Mouse (Mus musculus) NIH3T3 (cell line): ENCODE data around the gene Vax2.

Source experiments
- DNase-seq: peaks from one replicate; pipeline ENCODE4 v3.0.0-alpha.2; 2012; ENCODE audit warnings: low read depth

Gene Vax2

GRCm38 (mm10) chr6:83711725-83712475, 836 bp downstream of the Vax2 start:
- DNase-seq: no peak

GRCm38 (mm10) chr6:83713271-83714136, 2.4 kb downstream of the Vax2 start:
- DNase-seq: no peak

GRCm38 (mm10) chr6:83714221-83715123, 3.4 kb downstream of the Vax2 start:
- no peak for DNase-seq

DNA sequence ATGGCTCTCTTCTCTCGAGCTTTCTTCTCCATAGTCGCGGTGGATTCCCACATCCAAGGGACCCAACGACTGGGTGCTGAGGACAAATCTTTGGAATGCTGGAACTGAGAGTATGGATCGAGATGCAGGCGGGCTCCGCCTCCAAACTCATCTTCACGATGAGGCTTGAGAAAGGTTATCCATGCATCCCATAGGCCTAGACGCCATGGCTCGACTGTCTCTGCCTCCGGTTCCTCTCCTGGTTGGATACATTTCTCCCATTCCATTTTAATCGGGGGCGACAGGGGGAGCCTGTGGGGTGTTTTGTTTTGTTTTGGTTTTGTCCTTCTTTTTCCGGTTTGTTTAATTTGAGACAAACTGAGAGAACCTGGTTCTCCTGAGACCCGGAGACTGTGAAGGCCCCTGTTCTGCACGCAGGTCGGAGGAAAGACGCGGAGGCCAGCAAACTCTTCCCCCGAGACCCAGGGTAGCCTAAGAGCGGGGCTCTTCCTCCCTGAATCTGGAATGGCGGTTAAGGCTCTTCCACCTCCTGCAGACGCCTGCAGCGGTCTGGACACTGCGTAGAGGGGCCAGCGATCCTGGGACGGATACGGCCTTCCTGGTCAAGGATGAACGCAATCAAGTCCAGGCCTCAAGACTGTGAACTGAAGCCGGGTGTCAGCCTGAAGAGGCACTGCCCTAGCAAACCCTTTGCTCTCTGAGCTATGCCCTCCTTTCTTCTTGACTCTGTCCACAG, 4.6 kb downstream of the Vax2 start:
- DNase-seq: no peak

DNA sequence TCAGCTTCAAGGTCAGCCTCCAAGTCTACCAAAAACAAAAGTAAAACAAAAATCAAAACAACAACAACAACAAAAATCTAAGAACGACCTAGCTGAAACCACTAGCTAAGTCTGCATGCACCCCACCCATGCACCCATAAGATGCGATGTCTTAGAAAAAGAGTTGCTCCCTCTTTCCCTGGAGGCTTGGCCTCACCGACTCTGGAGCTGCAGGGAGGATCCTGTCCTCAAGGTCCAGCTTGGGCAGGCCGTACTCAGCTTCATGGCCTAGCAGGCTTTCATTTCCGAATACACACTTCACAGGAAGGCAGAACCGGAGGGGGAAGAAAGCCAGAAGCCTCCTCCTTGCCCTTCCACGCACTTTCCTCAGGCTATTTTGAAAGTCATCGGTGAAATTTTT, 6.0 kb downstream of the Vax2 start:
- DNase-seq: no peak

DNA sequence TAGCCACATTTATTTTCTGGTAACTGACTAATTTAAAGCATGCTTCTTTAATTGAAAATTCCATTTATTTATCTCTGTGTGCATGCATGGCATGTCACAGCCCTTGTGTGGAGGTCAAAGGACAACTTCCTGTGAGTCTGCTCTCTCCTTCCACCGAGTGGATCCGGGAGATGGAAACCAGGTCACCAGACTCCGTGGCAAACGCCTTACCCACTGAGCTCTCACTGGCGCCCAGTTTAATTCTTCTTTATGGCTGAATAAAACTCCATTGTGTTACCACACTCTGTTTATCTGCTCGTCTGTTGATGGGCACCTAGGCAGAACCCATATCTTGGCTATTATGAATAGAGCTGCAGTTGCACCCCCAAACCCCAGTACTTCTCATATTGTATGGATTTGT, 11.5 kb downstream of the Vax2 start:
- no peak for DNase-seq

DNA sequence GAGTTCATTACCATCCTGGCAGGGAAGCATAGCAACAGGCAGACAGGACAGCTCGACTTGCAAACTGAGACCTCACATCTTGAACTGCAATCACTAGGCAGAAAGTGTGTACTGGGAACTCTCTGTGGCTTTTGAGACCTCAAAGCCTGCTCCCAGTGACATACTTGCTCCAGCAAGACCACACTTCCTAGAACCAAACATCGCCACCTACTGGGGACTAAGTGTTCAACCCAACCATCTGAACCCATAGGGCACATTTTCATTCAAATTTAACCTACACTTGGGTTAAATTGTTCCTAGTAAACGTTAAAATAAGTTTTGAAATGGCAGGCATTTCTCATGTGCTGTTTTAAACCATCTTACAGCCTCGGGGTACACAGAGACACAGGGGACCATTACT, 16.1 kb downstream of the Vax2 start:
- peak; percentile 33 for DNase-seq

DNA sequence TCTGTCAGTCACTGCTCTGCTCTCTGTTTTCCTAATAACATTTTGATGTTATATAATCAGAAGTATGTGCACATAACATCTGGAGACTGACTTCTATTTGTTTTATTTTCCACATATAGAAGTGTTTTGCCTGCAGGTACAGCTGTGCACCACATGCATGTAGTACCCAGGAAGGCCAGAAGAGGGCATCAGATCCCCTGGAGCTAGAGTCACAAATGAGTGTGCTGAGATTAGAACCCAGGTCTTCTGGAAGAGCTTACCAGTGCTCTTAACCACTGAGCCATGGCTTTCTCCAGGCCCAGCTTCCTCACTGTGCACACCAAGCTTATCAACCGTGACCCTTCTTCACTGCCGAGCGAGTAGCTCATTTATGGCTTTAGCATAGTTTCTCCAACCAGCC, 17.4 kb downstream of the Vax2 start:
- DNase-seq: peak; percentile 59

DNA sequence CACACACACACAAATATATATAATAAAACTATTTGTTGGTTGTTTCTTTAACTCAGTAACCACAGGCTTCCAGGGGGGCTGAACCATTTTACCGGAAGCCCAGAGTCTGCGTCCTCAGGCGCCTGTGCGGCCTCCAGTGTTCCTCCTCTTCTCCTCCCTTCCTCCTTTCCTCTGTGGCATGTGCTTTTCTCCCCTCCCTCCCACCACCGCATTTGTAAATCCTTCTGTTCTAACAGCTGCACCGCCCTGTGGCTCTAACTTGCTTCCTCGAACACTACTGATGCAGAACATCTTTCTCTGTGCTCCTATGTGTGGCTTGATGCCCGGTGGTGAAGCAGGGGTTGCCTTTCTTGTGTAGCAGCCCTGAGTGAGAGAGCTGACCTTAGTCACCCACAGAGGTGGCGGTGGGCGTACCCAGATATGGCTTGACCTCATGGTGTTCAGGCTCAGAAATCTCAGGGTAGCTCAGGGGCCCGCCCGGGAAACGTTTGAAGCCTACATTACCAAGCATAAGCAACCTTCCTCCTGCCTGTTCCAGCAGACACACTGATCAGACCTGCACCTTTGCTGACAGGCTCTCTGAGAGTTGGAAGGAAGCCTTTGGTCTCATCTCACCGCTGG, 18.4 kb downstream of the Vax2 start:
- DNase-seq: no peak

GRCm38 (mm10) chr6:83731128-83731527, 20.1 kb downstream of the Vax2 start:
- peak; percentile 87 for DNase-seq

DNA sequence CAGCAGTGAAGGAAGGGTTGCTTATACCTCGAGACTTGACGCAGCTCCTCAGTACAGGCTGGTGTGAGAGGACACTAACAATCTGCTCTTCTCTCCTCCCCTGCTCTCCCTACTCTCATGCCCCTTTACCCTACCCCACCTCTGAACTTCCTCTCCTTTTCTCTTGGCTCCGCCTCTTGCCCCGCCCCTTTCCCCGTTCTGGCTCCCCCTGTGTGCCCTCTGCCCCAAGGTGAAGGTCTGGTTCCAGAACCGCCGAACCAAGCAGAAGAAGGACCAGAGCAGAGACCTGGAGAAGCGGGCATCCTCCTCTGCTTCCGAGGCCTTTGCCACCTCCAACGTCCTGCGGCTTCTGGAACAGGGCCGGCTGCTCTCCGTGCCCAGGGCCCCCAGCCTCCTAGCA, 26.2 kb downstream of the Vax2 start:
- no peak for DNase-seq

DNA sequence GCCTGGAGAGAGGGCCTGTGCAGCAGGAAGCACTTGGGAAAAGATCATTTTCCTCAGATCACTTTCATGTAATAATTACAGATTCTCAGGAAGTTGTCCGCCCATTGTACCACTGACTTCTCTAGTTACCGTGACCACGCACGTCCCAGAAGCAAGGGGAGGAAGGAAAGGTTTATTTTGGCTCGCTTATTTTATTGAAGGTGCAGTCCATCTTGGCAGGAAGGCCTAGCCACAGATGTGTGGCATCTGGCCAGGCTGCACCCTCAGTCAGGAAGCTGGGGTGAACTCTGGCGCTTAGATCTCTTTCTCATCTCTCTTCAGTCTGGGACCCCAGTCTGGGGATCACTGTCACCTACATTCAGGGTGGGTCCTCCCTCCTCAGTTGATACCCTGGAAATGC, 27.5 kb downstream of the Vax2 start:
- no peak for DNase-seq

DNA sequence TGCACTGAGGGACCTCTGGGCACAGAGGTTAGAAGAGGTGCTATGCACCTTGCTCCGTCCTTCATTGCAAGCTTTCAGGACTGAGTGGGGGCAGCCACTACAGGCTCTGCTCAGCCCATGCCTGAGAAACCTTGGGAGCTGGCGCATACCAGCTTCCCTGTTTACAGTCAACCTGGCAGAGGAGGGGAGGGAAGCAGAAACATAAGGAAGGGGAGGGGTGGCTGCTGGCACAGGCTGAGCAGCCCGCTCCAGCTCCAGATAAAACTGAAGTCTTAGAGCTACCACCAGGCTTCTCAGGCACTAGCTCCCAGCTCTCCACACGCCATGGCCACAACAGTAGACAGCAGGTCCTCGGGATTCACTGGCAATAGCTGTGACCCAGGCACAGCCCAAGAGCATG, 31.7 kb downstream of the Vax2 start, which contains the start of gene Atp6v1b1:
Atp6v1b1 (plus strand) TSS at position 230 of the 400 bp plus-strand sequence.
- DNase-seq: no peak

DNA sequence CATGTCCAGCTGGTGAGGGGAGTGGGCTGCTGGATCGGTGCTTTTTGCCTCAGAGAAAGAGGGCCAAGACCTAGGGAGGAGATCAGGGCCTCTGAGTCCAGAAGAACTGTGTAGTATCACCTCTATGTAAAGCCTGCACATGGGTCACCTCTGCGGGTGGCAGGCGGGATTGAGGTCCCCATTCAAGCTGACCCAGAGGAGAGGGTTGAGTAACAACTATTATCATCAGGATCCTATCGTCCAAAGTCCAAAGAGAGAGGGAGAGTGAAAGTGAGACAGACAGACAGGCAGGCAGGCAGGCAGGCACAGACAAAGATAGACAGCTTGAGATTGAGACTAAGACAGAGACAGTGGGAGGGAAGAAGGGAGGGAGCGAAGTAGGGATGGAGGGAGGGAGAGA, 32.1 kb downstream of the Vax2 start:
- no peak for DNase-seq

GRCm38 (mm10) chr6:83744126-83744525, 33.1 kb downstream of the Vax2 start:
- no peak for DNase-seq

DNA sequence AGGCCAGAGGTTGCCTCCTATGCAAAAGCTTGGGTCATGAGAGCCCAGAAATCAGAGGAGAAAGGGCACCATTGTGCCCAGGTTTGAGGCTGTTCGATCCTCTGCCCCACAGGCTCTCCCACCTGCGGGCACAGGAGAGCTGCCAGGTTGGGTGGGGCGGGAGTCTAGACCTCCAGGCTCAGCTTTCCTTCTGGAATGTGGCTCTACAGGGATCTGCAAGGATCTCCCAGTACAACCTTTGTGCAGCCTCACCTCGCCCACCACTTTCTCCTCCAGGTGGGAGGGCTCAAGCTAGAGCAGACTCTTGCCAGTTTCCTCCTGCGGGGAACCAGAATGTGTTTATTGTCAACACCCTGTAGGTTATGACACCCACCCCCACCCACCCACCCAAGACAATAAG, 33.5 kb downstream of the Vax2 start:
- no peak for DNase-seq

DNA sequence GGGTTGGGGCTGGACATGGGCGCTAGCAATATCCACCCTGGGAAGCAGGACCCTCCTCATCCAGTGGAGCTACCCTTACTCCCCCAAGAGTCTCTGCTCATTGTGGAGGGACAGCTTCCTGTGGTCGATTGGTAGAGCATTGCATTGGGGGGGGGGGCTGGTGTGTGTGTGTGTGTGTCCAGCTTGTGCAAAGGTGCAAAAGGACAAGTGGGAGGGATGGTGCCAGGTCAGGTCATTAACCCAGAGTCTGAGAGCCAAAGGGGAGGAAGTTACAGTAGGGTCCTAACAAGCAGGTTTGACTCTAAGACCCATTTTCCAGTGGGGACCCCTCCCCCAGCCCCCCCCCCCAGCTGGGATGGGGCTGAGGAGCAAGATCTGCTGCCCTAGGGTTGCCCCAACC, 34.4 kb downstream of the Vax2 start:
- no peak for DNase-seq

DNA sequence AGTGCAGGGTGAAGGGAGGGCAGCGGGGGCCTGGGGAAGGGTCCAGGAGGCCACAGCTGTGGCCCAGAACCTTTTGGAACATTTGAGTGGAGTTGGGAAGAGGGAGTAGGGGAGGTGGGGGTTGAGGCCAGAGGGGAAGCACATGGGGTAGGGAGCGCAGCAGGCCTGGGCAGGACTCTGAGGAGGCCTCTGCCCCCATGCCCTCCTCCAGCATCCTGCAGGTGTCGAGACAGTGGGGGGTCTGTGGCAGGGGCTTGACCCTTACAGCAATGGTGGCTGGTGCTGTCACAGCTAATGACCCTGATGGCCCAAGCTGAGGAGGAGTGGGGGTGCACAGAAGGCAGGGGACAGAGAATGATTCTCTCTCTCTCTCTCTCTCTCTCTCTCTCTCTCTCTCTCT, 38.2 kb downstream of the Vax2 start:
- no peak for DNase-seq

DNA sequence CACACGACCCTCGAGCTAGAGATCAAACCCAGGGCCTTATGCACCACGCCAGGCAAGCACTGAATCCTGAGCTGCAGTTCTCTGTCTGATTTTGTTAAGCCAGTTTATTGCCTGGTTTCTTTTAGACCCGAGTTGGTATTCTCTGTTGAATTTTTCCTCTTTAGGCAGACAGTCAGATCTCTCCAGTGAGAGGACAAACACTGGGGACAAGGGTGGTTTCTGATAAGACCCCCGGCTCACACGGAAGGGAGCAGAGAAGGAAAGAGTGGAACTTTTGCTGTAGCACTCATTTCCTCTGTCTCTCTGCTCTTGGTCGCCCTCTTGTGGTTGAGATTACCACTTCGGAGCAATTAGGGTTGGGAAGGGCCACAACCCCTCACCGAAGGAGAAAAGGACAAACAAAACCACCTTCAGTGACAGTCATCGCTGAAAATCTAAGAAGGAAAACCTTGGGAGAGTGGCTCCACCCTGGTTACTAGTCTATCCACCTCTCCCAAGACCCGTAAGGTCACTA, 39.2 kb downstream of the Vax2 start:
- DNase-seq: peak; percentile 85

DNA sequence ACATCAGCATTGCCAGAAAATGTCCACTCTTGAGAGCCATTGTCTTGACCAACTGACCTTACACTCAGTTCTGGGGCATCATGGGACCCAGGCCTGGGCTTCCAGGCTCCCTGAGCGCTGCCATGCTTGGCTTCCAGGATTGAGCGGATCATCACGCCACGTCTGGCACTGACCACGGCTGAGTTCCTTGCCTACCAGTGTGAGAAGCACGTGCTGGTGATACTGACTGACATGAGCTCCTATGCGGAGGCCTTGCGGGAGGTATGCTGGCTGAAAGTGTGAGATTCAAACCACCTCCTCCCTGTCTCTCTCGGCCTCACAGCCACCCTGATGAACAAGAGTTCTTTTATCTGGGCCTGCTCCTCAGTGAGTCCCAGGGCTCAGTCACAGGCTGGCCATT, 45.0 kb downstream of the Vax2 start:
- DNase-seq: no peak

DNA sequence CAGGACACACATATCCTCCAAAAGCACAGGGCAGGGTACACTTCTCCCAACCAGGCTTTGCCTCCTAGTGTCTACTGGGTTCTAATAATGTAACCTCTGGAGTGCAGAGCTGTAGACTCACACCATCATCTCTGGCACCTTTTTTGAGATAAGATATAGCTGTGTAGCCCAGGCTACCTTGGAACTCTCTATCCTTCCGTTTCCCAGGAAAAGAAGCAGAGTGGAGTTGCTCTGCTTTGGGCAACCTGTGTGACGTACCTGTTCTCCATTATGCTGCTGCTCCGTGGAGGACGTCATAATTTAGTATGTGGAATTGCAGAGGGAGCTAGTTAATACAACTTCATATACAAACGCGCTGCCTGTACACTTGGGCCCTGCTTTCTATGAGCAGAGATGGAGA, 51.3 kb downstream of the Vax2 start, which contains the start of gene Ankrd53:
Ankrd53 (plus strand) TSS at position 301 of the 400 bp plus-strand sequence.
- no peak for DNase-seq
